Mouse (Mus musculus): ENCODE measurements around the gene Slc26a10. TPM values are rescaled to one million over a fixed set of nuclear protein-coding genes. Genes with fewer than 3 reads are reported as not detected.

Gene Slc26a10
- polyA plus RNA-seq, 1 experiment = 6.4 TPM

DNA sequence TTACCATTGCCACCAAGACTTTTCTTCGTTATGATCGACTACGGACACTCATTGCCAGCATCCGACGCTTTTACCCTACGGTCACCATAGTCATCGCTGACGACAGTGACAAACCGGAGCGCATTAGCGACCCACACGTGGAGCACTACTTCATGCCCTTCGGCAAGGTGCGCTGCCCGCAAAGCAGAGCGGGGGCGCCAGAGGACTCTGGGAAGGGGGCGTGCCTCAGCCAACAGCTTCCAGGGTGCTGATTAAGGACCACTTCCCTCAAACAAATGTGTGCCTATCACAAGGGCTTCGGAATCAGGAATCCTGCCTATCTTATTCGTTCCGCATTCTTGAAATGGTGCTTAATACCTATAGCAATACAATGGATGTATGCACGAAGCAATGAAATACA is 10.4 kb downstream of the Slc26a10 start:
- no peak for DNase-seq
- H3K27me3 ChIP-seq (ENCODE audit: control insufficient read depth, insufficient read depth, low read length) = no peaks in the 10 kb centered on the region
- no peak overlapping the region for H3K27ac ChIP-seq (ENCODE audit: control insufficient read depth, insufficient read depth, low read length)
- peaks cover 15% of the 10 kb centered on the region; the same call in 1 of the 2 replicates for H3K36me3 ChIP-seq (ENCODE audit: control insufficient read depth, insufficient read depth, low read length)
- TF ChIP-seq CTCF (IDR thresholded peaks at IDR 0.05; ENCODE audit: borderline replicate concordance, control insufficient read depth, extremely low read depth, insufficient read depth, low read length, poor library complexity) = no peak
- no peak for TF ChIP-seq POLR2A (IDR thresholded peaks at IDR 0.05; ENCODE audit: control insufficient read depth, extremely low read depth, insufficient read depth, low read length, poor library complexity)
- no peak overlapping the region for H3K4me3 ChIP-seq (ENCODE audit: control insufficient read depth, insufficient read depth, low read length)
- WGBS = 92% methylated on average over 22 of the region's 22 CpGs
- peaks cover 16% of the 10 kb centered on the region for H3K4me1 ChIP-seq (replicated peaks; ENCODE audit: control insufficient read depth, insufficient read depth, low read length)

DNA sequence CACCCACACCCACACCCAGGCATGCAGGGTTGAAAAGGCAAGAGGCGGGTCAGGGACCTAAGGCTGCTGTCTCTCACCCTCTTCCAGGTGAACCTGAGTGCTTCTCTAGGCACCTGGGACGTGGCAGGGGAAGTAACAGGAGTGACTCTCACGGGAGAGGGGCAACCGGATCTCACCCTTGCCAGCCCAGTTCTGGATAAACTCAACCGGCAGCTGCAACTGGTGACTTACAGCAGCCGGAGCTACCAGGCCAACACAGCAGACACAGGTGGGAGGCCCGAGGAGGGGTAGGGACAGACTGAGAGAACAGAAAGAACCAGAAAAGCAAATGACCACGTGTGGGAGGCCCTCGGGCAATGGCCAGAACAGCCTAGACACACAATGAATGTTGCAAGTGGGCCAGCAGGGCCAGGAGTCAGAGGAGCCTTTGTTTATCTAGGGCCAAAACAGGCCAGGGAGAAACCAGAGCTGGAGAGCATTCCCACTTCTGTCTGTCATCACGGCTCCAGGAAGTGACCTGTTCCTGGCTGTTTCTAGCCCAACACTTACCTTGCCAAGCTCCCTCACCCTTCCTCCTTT is 12.7 kb downstream of the Slc26a10 start:
- H3K4me1 ChIP-seq (replicated peaks; ENCODE audit: control insufficient read depth, insufficient read depth, low read length) = peaks cover 32% of the 10 kb centered on the region
- H3K36me3 ChIP-seq (ENCODE audit: control insufficient read depth, insufficient read depth, low read length) = peaks cover 15% of the 10 kb centered on the region; the same call in 1 of the 2 replicates

DNA sequence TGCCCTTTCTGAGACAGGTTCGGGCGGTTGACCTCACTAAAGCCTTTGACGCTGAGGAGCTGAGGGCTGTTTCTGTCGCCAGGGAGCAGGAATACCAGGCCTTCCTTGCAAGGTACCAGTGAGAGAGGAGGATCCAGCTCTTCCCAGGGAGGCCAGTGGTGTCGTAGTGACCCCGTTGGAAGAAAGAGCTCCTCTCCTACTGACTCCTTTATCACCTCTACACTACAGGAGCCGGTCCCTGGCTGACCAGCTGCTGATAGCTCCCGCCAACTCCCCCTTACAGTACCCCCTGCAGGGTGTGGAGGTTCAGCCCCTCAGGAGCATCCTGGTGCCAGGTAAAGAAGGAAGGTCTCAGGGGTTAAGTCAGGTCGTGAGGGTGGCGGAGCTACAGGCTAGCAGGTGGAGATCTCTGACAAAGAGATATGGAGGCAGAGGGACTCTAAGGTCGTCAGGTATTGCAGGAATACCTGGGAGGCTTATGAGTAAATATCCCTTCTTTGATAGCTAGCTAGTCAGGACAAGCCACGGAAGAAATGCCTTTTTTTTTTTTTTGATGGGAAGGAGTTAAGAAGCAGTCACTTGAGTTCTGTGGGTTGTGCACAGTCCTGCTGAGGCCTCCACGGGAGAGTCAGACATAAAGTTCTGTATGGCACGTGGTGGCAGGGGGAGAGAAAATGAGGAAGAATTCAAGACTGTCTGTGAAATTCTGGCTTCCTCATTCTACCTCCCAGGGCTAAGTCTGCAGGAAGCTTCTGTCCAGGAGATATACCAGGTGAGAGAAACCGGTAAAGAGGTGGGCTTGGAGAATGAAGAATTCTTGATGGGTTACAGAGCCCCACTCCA is 13.5 kb downstream of the Slc26a10 start:
- DNase-seq = no peak
- 33% methylated on average over 15 of the region's 15 CpGs for WGBS
- TF ChIP-seq POLR2A (IDR thresholded peaks at IDR 0.05; ENCODE audit: control insufficient read depth, extremely low read depth, insufficient read depth, low read length, poor library complexity) (no peak), CTCF (IDR thresholded peaks at IDR 0.05; ENCODE audit: borderline replicate concordance, control insufficient read depth, extremely low read depth, insufficient read depth, low read length, poor library complexity) (no peak)
- Histone ChIP-seq H3K36me3 (ENCODE audit: control insufficient read depth, insufficient read depth, low read length) (peaks cover 11% of the 10 kb centered on the region; the same call in 1 of the 2 replicates), H3K4me1 (replicated peaks; ENCODE audit: control insufficient read depth, insufficient read depth, low read length) (peaks cover 32% of the 10 kb centered on the region), H3K27ac (ENCODE audit: control insufficient read depth, insufficient read depth, low read length) (peak overlapping the region; percentile 59), H3K4me3 (ENCODE audit: control insufficient read depth, insufficient read depth, low read length) (peak overlapping the region; percentile 82), H3K27me3 (ENCODE audit: control insufficient read depth, insufficient read depth, low read length) (no peaks in the 10 kb centered on the region)

More for the DNA sequence above, 12.7 kb downstream of the Slc26a10 start:
- no peak for DNase-seq
- 71% methylated on average over 10 of the region's 10 CpGs for WGBS
- no peak overlapping the region for H3K27ac ChIP-seq (ENCODE audit: control insufficient read depth, insufficient read depth, low read length)
- no peaks in the 10 kb centered on the region for H3K27me3 ChIP-seq (ENCODE audit: control insufficient read depth, insufficient read depth, low read length)
- TF ChIP-seq CTCF (IDR thresholded peaks at IDR 0.05; ENCODE audit: borderline replicate concordance, control insufficient read depth, extremely low read depth, insufficient read depth, low read length, poor library complexity) (no peak), POLR2A (IDR thresholded peaks at IDR 0.05; ENCODE audit: control insufficient read depth, extremely low read depth, insufficient read depth, low read length, poor library complexity) (no peak)
- peak overlapping the region; percentile 20 for H3K4me3 ChIP-seq (ENCODE audit: control insufficient read depth, insufficient read depth, low read length)

DNA sequence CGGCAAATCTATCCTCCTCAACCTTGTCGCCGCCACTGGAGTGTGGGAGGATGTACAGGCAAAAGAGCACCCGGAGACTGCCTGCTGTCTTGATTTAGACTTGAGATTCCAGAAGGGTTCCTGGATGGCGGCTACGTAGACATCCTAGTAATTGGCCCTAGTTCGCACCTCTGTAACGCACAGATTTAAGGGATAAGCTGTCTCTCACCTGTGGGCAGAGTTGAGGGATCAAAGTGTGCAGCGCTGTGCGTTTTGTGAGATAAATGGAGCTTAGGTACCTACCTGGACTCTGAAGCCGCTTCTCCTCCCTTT is 14.1 kb downstream of the Slc26a10 start:
- Histone ChIP-seq H3K27me3 (ENCODE audit: control insufficient read depth, insufficient read depth, low read length) (no peaks in the 10 kb centered on the region), H3K4me1 (replicated peaks; ENCODE audit: control insufficient read depth, insufficient read depth, low read length) (peaks cover 32% of the 10 kb centered on the region), H3K4me3 (ENCODE audit: control insufficient read depth, insufficient read depth, low read length) (peak overlapping the region; percentile 82), H3K27ac (ENCODE audit: control insufficient read depth, insufficient read depth, low read length) (peak overlapping the region; percentile 59), H3K36me3 (ENCODE audit: control insufficient read depth, insufficient read depth, low read length) (0 out of 2 replicates have a peak, but pooled peaks cover 6% of the 10 kb centered on the region)
- 8% methylated on average over 11 of the region's 11 CpGs for WGBS
- no peak for DNase-seq
- TF ChIP-seq POLR2A (IDR thresholded peaks at IDR 0.05; ENCODE audit: control insufficient read depth, extremely low read depth, insufficient read depth, low read length, poor library complexity) (no peak), CTCF (IDR thresholded peaks at IDR 0.05; ENCODE audit: borderline replicate concordance, control insufficient read depth, extremely low read depth, insufficient read depth, low read length, poor library complexity) (no peak)

DNA sequence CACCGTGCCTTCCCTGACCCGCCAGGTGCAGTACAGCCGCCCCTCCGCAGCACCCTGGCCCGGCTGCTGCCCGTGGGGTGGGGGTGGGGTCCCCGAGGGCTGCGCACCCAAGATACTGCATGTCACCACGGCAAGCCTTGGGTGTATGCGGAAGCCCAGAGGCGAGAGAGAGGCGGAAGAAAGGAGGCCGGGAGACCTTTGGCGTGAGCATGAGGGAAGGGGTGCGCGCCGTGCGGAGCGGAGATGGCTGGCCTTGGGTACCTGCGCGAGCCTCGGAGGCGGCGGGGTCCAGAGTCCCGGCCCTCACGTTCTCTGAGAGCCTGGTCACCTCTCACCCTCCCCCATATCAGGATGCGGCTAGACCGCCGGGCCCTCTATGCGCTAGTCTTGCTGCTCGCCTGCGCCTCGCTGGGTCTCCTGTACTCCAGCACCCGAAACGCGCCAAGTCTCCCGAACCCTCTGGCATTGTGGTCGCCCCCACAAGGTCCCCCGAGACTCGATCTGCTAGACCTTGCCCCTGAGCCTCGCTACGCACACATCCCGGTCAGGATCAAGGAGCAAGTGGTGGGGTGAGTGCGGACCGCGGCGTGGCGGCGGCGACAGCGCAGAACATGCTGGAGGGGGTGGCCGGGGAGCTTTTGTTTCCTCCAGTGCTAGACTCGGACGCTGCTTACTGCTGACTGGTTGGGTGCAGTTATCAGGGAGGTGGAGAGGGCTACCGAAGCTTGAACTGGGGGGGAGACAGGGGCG is 14.6 kb downstream of the Slc26a10 start:
- peak; percentile 80 for DNase-seq
- Histone ChIP-seq H3K4me1 (replicated peaks; ENCODE audit: control insufficient read depth, insufficient read depth, low read length) (peaks cover 32% of the 10 kb centered on the region), H3K27me3 (ENCODE audit: control insufficient read depth, insufficient read depth, low read length) (no peaks in the 10 kb centered on the region), H3K27ac (ENCODE audit: control insufficient read depth, insufficient read depth, low read length) (peak overlapping the region; percentile 59), H3K36me3 (ENCODE audit: control insufficient read depth, insufficient read depth, low read length) (0 out of 2 replicates have a peak, but pooled peaks cover 6% of the 10 kb centered on the region), H3K4me3 (ENCODE audit: control insufficient read depth, insufficient read depth, low read length) (peak overlapping the region; percentile 82)
- TF ChIP-seq CTCF (IDR thresholded peaks at IDR 0.05; ENCODE audit: borderline replicate concordance, control insufficient read depth, extremely low read depth, insufficient read depth, low read length, poor library complexity) (0 out of 2 replicates have a peak, but pooled peaks have one; percentile 26), POLR2A (IDR thresholded peaks at IDR 0.05; ENCODE audit: control insufficient read depth, extremely low read depth, insufficient read depth, low read length, poor library complexity) (peak; percentile 72; the same call in 1 of the 2 replicates)
- WGBS = under 1% methylated on average over 56 of the region's 56 CpGs

DNA sequence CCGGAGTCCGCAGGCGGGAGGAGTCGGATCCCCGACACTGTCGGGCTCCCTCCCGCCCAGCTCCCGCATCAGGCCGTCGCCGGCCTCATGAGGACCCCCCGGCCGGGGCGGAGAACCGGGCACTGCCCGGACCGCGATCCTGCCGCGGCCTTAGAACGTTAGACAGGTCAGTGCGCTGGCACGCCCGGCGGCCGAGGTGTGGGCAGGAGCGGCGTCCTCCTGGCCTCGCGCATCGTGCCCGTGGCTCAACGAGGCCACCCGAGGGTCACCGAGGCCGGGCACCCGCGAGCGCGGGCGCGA is 15.1 kb downstream of the Slc26a10 start:
- peaks cover 30% of the 10 kb centered on the region for H3K4me1 ChIP-seq (replicated peaks; ENCODE audit: control insufficient read depth, insufficient read depth, low read length)
- no peaks in the 10 kb centered on the region for H3K27me3 ChIP-seq (ENCODE audit: control insufficient read depth, insufficient read depth, low read length)
- peak overlapping the region; percentile 59 for H3K27ac ChIP-seq (ENCODE audit: control insufficient read depth, insufficient read depth, low read length)
- WGBS = under 1% methylated on average over 42 of the region's 42 CpGs
- TF ChIP-seq CTCF (IDR thresholded peaks at IDR 0.05; ENCODE audit: borderline replicate concordance, control insufficient read depth, extremely low read depth, insufficient read depth, low read length, poor library complexity) (no peak), POLR2A (IDR thresholded peaks at IDR 0.05; ENCODE audit: control insufficient read depth, extremely low read depth, insufficient read depth, low read length, poor library complexity) (no peak)
- DNase-seq = no peak
- H3K4me3 ChIP-seq (ENCODE audit: control insufficient read depth, insufficient read depth, low read length) = peak overlapping the region; percentile 82
- H3K36me3 ChIP-seq (ENCODE audit: control insufficient read depth, insufficient read depth, low read length) = 0 out of 2 replicates have a peak, but pooled peaks cover 5% of the 10 kb centered on the region
